Mouse (Mus musculus): ENCODE data around the gene Phb.
A peak's percentile ranks its signal among the peaks of the same experiment; 100 is the strongest.

Phb gene

GRCm38 (mm10) chr11:95712085-95712562, 45.4 kb downstream of the Phb start:
- DNase-seq (ENCODE audit: inconsistent ontology term): peak; percentile 44

- peak; percentile 87 for DNase-seq (ENCODE audit: inconsistent ontology term)
These were observed 45.9 kb downstream of the Phb start, which contains the start of gene Zfp652 for GRCm38 (mm10) chr11:95712563-95713224. Gene Zfp652, plus strand, starts transcription at chr11:95712673.

GRCm38 (mm10) chr11:95713225-95713810, 46.6 kb downstream of the Phb start:
- DNase-seq (ENCODE audit: inconsistent ontology term): no peak

- no peak for DNase-seq (ENCODE audit: inconsistent ontology term)
These were observed 47.1 kb downstream of the Phb start for GRCm38 (mm10) chr11:95713811-95714241.

GRCm38 (mm10) chr11:95714411-95714810, 47.7 kb downstream of the Phb start:
- no peak for DNase-seq (ENCODE audit: inconsistent ontology term)

- peak; percentile 29 for DNase-seq (ENCODE audit: inconsistent ontology term)
These were observed 49.4 kb downstream of the Phb start for GRCm38 (mm10) chr11:95716136-95716535.

GRCm38 (mm10) chr11:95719356-95719755, 52.6 kb downstream of the Phb start:
- peak; percentile 24 for DNase-seq (ENCODE audit: inconsistent ontology term)

GRCm38 (mm10) chr11:95723287-95723686, 56.5 kb downstream of the Phb start, which contains the start of gene B130006D01Rik:
Gene B130006D01Rik, plus strand, starts transcription at chr11:95723587.
- DNase-seq (ENCODE audit: inconsistent ontology term): no peak

GRCm38 (mm10) chr11:95724466-95724865, 57.7 kb downstream of the Phb start:
- no peak for DNase-seq (ENCODE audit: inconsistent ontology term)

- DNase-seq (ENCODE audit: inconsistent ontology term): no peak
These were observed 59.4 kb downstream of the Phb start for GRCm38 (mm10) chr11:95726156-95726555.

- DNase-seq (ENCODE audit: inconsistent ontology term): no peak
These were observed 61.2 kb downstream of the Phb start for GRCm38 (mm10) chr11:95727947-95728346.

GRCm38 (mm10) chr11:95728916-95729907, 62.5 kb downstream of the Phb start:
- DNase-seq (ENCODE audit: inconsistent ontology term): no peak

All from Muller cell, postnatal 12 days (primary cell).